Mouse (Mus musculus) myocyte (in vitro differentiated cells): ENCODE results near the gene Myl4.

ENCODE experiments used
- MAX ChIP-seq: IDR thresholded peaks from one replicate; pipeline ENCODE4 v1.6.1; 2011; ENCODE audit warnings: low read depth, mild to moderate bottlenecking, control low read depth
- POLR2A ChIP-seq: IDR thresholded peaks from one replicate; pipeline ENCODE4 v1.6.1; 2011; ENCODE audit warnings: low read depth, mild to moderate bottlenecking, control low read depth, moderate library complexity; ENCODE audit not compliant: insufficient read length
- POLR2AphosphoS2 ChIP-seq: IDR thresholded peaks from one replicate; pipeline ENCODE4 v1.6.1; 2011; ENCODE audit warnings: low read depth, control low read depth; ENCODE audit not compliant: insufficient read length
- SRF ChIP-seq: IDR thresholded peaks from one replicate; pipeline ENCODE4 v1.6.1; 2011; ENCODE audit warnings: low read depth; ENCODE audit not compliant: control insufficient read depth, insufficient read length
- TCF12 ChIP-seq: IDR thresholded peaks from one replicate; pipeline ENCODE4 v1.6.1; 2011; ENCODE audit warnings: mild to moderate bottlenecking, control low read depth; ENCODE audit not compliant: poor library complexity, insufficient read depth, severe bottlenecking
- USF1 ChIP-seq: IDR thresholded peaks from one replicate; pipeline ENCODE4 v1.6.1; 2011; ENCODE audit warnings: low read depth, mild to moderate bottlenecking, control low read depth, moderate library complexity

GRCm38 (mm10) chr11:104560971-104561370, 10.5 kb downstream of the Myl4 start:
- no peak for TF ChIP-seq USF1
- TF ChIP-seq TCF12 = peak; percentile 76
- TF ChIP-seq MAX = no peak
- no peak for TF ChIP-seq SRF
- no peak for TF ChIP-seq POLR2A
- no peak for TF ChIP-seq POLR2AphosphoS2
